Mouse (Mus musculus) R1 (cell line): ENCODE data around the gene Rnf4.

Experiments
- DNase-seq: peaks from one replicate; pipeline ENCODE4 v3.0.0-alpha.2; 2018; ENCODE audit warnings: low read depth, low spot score

Rnf4 gene

DNA sequence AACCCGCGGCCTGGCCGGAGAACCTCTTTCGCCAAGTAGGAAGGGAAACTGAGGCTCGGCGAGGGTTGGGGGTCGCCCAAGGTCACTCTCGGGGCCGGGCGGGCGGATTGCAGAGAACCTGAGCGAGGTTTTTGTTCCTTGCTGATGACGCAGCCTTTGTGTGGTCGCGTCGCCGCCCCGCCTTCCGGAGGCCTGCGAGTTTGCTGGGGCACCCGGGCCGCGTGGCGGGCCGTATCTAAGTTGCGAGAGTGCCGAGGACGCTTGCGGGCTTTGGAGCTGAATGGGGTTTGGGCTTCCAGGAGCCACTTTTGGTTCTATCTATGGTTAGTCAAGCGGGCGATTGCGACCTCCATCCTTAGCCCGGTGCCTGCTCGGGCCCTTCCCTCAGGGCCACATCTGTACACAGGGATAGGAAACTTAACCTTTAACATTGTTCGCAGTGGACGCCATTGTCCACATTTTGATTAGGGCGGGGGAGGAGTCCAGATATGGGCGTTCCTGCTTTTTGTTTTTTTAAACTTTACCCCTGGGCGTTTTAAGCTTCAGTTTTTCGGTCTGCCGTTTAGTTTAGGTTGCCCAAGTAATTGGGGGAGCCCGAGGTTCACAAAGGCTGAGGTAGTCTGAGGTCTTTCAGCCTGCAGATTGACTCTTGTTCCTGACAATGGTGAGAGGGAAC, 824 bp downstream of the Rnf4 start:
- peak; percentile 90 for DNase-seq

DNA sequence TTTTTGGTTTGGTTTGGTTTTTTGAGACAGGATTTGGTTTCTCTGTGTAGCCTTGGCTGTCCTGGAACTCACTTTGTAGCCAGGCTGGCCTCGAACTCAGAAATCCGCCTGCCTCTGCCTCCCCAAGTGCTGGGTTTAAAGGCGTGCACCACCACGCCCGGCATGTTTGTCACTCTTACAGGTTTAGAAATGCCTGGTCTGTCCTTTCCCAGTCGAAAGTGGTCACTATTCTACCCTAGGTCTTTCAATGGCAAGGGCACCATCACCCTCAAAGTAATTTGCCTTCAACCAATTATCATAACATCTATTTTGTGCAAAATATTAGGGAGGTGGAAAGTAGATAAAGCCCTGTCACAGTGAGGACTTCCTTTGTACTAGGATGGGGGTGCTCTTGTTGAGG, 4.2 kb downstream of the Rnf4 start:
- DNase-seq: no peak

DNA sequence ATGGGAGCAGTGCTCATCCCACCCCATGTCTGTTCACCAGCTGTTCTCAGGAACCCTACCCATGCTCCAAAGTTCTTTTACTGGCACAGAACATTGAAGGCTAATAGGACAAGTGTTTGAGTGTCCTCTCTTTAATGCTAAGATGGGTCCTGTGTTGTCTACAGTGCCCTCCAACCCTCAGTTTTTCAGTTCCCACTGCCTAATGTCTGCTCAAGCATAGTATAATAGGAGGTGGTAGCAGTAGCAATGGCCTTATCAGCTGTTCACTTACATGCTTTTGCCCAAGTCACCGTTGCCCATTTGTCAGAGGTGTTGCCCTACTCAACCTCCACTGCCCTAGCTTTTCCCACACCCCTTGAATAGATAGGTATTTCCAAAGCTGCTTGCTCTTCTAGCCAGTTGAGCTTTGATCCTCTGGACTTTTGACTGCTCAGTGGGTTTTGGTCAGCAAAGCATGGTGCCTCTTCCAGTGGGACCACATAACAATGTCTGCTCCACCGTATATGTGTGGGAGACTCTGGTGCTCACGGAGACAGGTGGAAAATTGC, 16.1 kb downstream of the Rnf4 start:
- DNase-seq: no peak

DNA sequence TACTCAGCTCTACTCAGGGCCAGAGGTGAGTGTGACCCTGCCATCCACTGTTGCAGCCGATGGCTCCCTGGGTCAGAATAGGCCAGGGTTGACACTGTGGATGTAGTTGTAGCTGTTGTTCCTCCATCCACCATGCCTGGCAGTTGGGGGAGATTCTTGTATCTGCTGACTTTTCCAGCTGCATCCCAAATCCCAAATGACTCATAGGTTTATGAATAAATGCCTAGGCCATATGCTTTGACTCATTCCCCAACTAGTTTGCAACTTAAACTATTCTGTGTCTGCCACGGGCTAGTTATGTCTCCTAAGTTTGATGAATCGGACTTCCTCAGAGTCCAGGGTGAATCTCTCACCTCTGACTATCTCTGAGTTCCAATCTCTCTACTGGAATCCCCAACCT, 24.2 kb downstream of the Rnf4 start:
- DNase-seq: no peak

DNA sequence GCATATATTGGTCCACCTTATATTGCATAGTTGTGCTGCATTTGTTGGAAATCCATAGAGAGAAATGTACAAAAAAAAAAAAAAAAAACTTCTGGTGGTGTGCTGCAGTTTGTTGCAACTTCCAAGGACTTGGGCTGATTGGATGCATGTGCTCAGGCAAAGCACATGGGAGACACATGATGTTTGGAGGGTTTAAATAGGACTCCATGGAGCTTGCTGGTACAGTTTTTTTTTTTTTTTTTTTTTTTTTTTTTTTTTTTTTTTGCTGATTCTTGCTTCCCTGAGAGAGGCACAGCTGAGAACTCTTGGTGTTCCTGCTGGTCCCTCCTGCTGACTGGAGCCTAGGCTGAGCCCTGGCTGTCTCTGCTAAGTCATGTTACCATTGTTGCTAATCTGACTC, 27.0 kb downstream of the Rnf4 start:
- DNase-seq: no peak

DNA sequence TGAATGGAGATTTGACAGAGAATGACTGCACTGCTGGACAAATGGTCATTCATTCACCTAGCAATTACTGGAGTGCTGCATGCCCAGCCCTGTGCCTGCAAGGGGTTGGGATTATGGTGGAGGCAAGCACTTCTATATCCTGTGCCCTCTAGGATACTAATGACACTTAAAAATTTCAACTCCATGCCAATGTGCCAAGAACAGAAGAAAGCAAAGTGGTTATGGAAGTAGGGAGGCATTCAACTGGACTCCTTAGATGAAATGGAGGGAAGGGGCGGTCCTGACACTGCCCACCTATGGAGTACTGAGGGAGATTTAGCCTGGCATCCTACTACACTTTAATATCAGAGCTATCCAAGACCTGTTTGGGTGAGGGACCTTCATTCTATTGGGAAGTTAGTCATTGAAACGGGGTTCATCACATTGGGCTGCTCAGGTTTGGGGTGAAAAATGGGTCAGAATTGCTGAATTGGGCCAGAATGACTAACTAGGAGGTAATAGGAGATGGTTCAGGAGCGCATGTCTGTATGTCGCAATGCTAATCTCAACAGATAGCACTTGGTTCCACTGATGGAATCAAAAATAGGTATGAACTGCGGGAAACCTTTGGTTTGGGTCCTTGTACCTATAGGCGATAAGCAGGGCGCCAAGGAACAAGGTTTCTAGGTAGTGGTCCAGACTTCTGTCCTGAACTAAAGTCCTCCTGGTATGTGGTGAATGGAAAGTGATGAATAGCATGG, 32.6 kb downstream of the Rnf4 start:
- no peak for DNase-seq

DNA sequence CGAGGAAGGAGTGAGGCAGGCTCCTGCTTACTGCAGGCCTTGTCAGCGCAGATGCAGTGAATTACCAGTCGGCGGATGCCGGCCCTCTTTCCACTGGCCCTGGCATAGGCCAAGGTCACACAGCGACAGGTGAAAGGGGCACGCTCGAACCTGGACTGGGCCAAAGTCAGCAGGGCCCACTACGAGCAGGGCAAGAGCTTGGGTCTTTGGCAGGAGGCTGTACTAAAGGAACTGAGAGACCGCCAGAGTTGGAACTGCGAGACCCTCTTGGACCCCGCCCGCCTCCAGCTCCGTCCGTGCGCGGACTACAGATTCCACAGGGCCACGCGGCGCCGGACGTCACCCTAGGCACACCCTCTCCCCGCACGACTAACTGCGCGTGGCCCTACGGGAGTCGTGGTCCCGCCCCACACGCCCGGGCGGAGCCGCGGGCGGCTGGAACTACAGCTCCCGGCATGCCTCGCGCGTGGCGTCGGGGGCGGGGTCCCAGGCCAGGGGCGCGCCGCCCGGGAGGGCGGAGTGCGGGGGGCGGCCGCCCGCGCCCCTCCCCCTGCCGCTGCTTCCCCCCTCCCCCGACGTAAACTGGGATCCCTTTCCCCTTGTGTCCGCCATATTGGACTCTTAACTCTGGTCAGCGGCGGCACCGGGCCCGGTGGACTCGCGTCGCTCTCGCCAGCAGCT, 33.4 kb downstream of the Rnf4 start, which contains the start of gene Fam193a:
Gene Fam193a (plus strand): TSS at position 593 of the 681 bp plus-strand sequence.
- DNase-seq: peak; percentile 93

DNA sequence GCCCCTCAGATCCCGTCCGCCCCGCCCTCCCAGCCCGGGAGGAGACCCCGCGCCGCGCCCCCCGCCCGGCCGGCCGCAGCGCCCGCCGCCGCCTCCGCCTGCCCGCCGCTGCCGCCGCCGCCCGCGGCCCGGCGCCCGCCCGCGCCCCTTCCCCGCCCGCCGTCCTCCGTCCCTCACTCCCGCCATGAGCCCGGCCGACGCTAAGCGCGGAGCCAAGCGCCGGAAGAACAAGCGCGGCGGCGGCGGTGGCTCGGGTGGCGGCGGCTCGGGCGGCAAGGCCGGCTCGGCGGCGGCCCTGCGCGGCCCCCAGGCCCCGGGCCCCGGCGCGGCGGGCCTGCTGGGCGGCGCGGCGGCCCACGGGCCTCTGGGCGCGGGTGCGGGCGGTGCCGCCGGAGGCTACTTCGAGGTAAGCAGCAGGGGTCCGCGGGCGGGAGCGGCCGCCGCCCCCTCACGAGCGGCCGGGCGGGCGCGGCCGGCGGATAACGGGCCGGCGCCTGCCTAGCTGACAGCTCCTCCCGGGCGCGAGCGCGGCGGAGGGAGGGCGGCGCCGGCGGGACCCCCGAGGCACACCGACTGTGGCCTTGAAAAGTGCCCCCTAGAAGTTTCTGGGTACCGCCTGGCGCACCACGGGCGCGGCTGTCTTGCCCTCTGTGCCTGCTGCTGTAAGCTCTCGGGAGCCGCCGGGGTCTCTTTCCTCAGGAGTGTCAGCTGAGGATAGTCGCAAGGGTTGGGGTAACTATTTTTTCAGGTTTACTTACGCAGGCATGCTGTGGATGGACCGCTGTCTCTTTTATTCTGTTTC, 34.1 kb downstream of the Rnf4 start:
- DNase-seq: peak; percentile 48

DNA sequence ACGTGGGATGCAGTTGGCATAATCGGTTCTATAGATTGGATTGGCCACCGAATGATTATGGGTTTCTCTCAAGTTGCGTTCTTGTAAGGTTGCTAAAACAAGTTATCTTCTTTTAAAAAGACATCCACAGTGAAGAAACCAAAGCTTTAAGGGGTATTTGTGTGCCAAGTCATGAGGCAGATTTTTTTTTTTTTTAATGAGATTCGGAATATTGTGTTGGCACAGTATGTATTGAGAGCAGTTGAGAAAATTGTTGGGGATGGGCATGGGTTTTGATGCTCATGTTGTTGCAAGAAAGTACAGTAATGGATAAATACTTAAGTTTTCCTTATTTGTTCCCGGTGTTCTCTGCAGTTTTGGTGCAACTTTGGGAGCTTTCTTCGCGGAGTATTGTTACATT, 34.8 kb downstream of the Rnf4 start:
- DNase-seq: no peak

DNA sequence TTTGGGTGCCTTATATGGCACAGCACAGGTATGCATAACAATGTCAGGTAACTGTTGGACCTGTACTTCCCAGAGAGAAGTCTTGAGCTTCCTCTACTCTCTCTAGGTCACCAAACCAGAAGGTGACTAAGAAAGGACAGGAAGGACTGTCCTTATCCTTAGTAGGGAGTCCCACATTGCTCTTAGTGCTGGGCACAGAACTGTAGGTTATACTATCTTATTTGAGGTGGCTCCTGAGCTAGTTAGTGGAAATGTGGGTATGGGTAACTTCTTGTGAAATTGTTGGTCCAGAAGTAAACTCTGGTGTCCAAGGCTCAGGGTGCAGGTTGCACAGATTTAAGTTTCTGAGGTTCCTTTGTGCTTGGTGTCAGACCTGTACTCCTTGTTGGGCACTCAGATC, 36.1 kb downstream of the Rnf4 start:
- no peak for DNase-seq

DNA sequence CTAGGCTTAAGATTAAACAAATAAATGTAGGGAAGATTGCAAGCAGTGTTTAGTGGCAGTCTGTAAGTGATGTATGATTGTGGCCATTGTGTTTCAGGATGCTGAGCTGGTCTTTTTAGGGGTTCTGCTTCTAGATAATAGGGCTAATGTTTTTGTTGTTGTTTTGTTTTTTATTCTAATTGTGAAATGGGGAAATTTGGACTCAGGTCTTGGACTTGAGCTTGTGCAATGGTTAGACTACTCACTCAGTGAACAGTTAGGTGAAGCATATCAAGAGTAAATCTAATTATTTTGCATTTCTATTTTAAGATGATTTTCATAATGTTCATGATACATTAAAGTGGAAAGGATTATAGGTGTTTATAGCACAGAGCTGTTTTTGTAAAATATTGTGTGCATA, 36.5 kb downstream of the Rnf4 start:
- DNase-seq: no peak

DNA sequence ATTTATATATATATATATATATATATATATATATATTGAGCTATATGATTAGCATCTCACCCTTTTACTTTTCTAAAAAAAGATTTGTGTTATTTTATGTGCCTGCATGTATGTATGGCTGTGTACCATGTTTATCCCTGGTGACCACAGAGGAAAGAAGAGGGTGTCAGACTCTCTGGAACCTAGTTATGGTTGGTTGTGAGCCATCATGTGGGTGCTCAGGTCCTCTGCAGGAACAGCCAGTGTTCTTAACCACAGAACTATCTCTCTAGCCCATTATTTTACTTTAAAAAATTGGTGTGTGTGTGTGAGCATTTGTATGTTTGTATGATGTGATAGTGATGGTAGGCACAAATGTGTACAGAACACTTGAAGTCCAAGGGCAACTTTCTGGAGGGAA, 42.7 kb downstream of the Rnf4 start:
- DNase-seq: no peak

DNA sequence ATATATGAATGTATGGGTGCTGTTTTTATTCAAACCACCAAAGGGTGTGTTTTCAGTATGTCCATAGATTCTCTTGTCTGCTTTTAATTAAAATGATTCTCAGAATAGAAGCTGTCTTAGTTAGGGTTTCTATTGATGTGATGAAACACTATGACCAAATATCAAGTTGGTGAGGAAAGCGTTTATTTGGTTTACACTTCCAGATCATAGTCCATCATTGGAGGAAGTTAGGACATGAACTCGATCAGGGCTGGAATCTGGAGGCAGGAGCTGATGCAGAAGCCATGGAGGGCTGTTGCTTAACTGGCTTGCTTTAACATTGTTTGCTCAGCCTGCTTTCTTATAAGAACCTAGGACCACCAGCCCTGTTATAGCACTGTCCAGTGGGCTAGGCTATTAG, 45.6 kb downstream of the Rnf4 start:
- no peak for DNase-seq

DNA sequence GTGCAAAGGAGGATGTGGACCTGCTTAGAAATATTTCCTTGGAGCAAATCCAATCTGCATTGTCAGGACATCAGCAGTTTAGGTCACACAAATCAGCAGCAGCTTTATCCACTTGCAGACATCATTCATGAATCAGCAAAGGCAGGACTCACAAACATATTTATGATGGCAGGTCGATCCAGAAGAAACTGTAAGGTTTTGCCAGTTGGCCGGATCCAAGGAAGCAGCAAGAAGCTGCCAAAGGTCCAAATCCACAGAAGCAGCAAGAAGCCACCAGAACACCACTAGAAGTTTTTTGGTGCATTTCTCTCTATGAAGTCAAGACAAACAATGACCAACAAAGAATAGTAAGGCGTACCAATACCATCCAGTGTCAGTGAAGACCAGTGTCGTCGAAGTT, 49.5 kb downstream of the Rnf4 start:
- DNase-seq: no peak

DNA sequence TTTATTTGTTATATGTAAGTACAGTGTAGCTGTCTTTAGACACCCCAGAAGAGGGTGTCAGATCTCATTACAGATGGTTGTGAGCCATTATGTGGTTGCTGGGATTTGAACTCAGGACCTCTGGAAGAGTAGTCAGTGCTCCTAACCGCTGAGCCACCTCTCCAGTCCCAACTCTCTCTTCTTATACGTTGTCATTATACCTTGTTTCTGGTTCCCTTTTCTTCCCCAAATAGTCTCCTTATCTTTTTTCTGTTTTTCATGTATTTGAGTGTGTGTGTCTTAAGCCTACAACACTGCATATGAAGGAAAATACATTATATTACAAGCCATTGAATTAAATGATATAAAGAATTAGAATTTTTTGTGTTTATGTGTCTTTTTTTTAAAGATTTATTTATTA, 50.7 kb downstream of the Rnf4 start:
- no peak for DNase-seq

DNA sequence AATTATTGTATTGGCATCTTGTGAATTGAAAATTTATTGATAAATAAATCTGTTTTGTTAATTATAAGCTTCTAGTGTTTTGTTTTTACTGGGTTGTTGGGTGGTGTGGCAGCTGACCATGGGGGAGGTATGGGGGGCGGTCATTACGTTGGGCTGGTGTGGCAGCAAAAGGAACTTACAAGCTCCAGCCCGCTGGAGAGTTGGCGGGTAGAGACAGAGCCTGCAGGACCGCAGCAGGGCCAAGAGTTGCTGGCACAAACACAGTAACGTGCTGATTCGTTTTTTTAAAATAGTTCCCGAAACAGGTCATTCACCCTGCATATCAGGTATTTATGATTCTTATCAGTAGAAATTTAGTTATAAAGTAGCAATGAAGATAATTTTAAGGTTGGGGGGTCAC, 57.2 kb downstream of the Rnf4 start:
- DNase-seq: no peak

DNA sequence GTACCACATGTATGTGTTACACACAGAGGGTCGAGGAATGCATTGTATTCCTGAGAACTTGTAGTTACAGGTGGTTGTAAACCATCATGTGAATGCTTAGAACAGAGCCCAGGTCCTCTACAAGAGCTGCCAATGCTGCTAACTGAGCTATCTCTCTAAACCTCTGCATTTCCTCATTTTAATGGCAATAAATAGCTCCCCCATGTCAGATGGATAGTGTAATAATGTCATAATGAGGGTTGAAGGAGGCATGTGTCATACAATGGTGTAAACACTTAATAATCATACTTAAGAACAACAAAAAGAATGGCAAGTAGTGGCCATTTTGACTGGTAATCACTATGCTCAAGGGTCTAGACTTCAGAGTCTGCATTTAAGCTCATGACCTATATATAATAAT, 59.3 kb downstream of the Rnf4 start:
- no peak for DNase-seq

DNA sequence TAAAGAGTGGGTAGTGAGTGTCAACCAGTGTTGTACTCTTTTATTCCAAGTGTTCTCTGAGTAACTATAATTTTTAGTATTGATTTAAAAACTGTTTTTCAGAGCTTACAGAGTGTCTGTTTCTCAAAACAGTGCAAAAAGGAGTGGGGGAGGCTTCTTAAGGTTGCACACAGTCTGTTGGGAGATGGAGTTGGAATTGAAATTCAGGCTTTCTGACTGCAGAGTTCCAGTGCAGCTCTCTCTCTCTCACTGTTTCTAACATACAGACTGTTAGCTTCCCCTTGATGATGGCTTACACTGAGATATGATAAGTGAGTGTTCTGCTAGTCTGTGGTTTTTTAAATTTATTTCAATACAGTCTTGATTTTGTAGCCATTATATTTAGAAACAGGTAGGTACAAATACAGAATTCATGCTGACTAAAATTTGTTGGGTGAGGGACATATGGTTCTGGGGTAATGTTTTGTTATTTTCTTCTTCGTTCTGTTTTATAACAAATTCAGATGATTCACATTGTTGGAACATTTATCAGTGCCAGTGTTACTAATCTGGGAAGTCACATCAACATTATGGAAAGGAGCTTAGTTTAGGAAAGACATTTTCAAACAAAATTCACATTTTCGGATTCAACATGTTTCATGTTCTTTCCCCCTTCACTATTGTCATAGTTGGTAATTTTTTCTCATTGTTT, 59.9 kb downstream of the Rnf4 start:
- DNase-seq: no peak

DNA sequence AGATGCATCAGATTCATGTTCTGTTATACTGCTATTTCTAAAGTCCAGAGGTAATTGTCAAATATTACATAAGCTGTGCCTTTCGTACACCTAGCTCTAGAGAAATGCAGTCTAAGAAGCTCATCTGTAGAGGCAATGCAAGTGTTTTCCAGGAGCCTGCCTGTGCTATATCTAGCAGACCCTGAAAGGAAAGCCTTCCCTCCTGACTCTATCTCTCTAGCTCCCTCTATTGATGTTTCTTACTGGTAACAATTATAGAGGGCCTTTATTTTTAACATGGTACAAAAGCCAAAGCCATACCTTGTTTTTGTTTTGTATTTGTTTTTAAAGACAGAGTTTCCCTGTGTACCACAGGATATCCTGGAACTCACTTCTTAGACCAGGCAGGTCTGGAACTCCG, 61.8 kb downstream of the Rnf4 start:
- DNase-seq: peak; percentile 16

DNA sequence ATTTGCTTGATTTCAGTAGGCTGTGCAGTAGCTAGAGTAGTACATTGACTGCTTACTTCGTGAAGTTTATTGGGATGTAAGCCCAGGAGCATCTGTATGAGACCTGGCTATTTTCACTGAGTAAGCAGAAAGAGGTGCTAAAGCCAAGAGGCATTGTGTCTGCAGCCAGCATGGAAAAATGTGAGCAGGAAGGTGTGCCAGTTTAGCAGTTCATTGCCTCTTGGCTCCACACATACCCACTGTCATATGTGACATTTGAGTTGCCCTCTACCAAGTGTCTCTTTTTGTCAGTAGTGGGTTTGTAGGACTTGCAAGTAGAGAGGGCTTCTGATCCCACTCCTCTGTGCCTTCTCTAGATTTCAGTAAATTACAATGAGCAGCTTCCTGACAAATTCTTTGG, 62.2 kb downstream of the Rnf4 start:
- DNase-seq: no peak
